8 mouse cellular contexts compared by ENCODE assay signal in genomic region chr1:131981378-131982013, GRCm38 (mm10). TPM values are rescaled to one million over a fixed set of nuclear protein-coding genes. Genes with fewer than 3 reads are reported as not detected.
DNase-seq lines count a peak whose midpoint lies in the region; ATAC-seq and TF ChIP-seq lines count a peak whose summit lies in the region.

No protein-coding gene starts in this region.

- no peak overlapping the region for H3K27ac ChIP-seq in ES-Bruce4 (ENCODE audit: insufficient read depth, low read length)
- 0 out of 2 replicates have a peak overlapping the region, but pooled peaks have one; percentile 25 for H3K27ac ChIP-seq in forebrain, embryonic 12.5 days
- H3K27ac ChIP-seq in hindbrain, embryonic 12.5 days = no peak overlapping the region
- H3K27ac ChIP-seq in lung, embryonic 15.5 days = no peak overlapping the region

- TF ChIP-seq CTCF in ES-Bruce4 (IDR thresholded peaks at IDR 0.05; ENCODE audit: low read depth, low read length) = peak; percentile 87

- H3K4me3 ChIP-seq in ES-Bruce4 (ENCODE audit: low read depth, low read length) = no peak overlapping the region
- no peak overlapping the region for H3K4me3 ChIP-seq in forebrain, embryonic 12.5 days (replicated peaks)
- no peak overlapping the region for H3K4me3 ChIP-seq in hindbrain, embryonic 12.5 days
- no peak overlapping the region for H3K4me3 ChIP-seq in lung, embryonic 15.5 days

- H3K9me3 ChIP-seq in ES-Bruce4 (replicated peaks; ENCODE audit: control insufficient read depth, insufficient read depth, low read length, poor library complexity, severe bottlenecking) = no peaks in the 10 kb centered on the region
- H3K9me3 ChIP-seq in forebrain, embryonic 12.5 days = no peaks in the 10 kb centered on the region
- no peaks in the 10 kb centered on the region for H3K9me3 ChIP-seq in hindbrain, embryonic 12.5 days (replicated peaks)
- no peaks in the 10 kb centered on the region for H3K9me3 ChIP-seq in lung, embryonic 15.5 days

- peak; percentile 73 for ATAC-seq in forebrain, embryonic 12.5 days (ENCODE audit: low FRiP score)
- peak; percentile 69 for ATAC-seq in hindbrain, embryonic 12.5 days (ENCODE audit: low FRiP score)
- ATAC-seq in lung, embryonic 15.5 days (ENCODE audit: borderline replicate concordance, extremely low read depth, low FRiP score, low TSS enrichment) = peak; percentile 57

- no peaks in the 10 kb centered on the region for H3K36me3 ChIP-seq in ES-Bruce4 (ENCODE audit: control insufficient read depth, insufficient read depth, low read length, poor library complexity, severe bottlenecking)
- no peaks in the 10 kb centered on the region for H3K36me3 ChIP-seq in forebrain, embryonic 12.5 days (replicated peaks)
- H3K36me3 ChIP-seq in hindbrain, embryonic 12.5 days = no peaks in the 10 kb centered on the region
- no peaks in the 10 kb centered on the region for H3K36me3 ChIP-seq in lung, embryonic 15.5 days

- TF ChIP-seq POLR2A in ES-Bruce4 (IDR thresholded peaks at IDR 0.05; ENCODE audit: insufficient read depth, low read length) = no peak

- DNase-seq in c-Kit-positive CD71-negative TER-119-negative erythroid progenitor cells, embryonic 14.5 days (ENCODE audit: low read depth) = peak; percentile 82
- peak; percentile 46 for DNase-seq in layer of hippocampus, adult 9-11 months
- DNase-seq in retina, postnatal 1 day = peak; percentile 86
- peak; percentile 72 to 75 for DNase-seq in thymus, postnatal 36 days

- 47% methylated on average over 12 of the region's 12 CpGs for whole genome bisulfite sequencing in forebrain, embryonic 12.5 days
- WGBS in hindbrain, embryonic 12.5 days = 46% methylated on average over 12 of the region's 12 CpGs
- 48% methylated on average over 12 of the region's 12 CpGs for WGBS in lung, embryonic 15.5 days

- no peak overlapping the region for H3K4me2 ChIP-seq in forebrain, embryonic 12.5 days
- H3K4me2 ChIP-seq in hindbrain, embryonic 12.5 days (replicated peaks) = no peak overlapping the region
- H3K4me2 ChIP-seq in lung, embryonic 15.5 days = no peak overlapping the region

- no peaks in the 10 kb centered on the region for H3K4me1 ChIP-seq in ES-Bruce4 (ENCODE audit: control insufficient read depth, insufficient read depth, low read length)
- H3K4me1 ChIP-seq in forebrain, embryonic 12.5 days = peaks cover 6% of the 10 kb centered on the region
- H3K4me1 ChIP-seq in hindbrain, embryonic 12.5 days = no peaks in the 10 kb centered on the region
- no peaks in the 10 kb centered on the region for H3K4me1 ChIP-seq in lung, embryonic 15.5 days

- TF ChIP-seq EP300 in ES-Bruce4 (IDR thresholded peaks at IDR 0.05; ENCODE audit: insufficient read depth, low read depth, low read length) = no peak

- no peaks in the 10 kb centered on the region for H3K27me3 ChIP-seq in ES-Bruce4 (ENCODE audit: control insufficient read depth, insufficient read depth, low read length, poor library complexity, severe bottlenecking)
- no peaks in the 10 kb centered on the region for H3K27me3 ChIP-seq in forebrain, embryonic 12.5 days
- peaks cover 4% of the 10 kb centered on the region; the same call in 1 of the 2 replicates for H3K27me3 ChIP-seq in hindbrain, embryonic 12.5 days
- no peaks in the 10 kb centered on the region for H3K27me3 ChIP-seq in lung, embryonic 15.5 days

- H3K9ac ChIP-seq in ES-Bruce4 (ENCODE audit: low read depth, poor library complexity, severe bottlenecking) = no peak overlapping the region
- H3K9ac ChIP-seq in forebrain, embryonic 12.5 days = no peak overlapping the region
- no peak overlapping the region for H3K9ac ChIP-seq in hindbrain, embryonic 12.5 days
- no peak overlapping the region for H3K9ac ChIP-seq in lung, embryonic 15.5 days

RNA-seq across cellular contexts. Expression of gene Slc45a3, which starts 18.7 kb away (rescaled TPM):
- polyA plus RNA-seq in ES-Bruce4 (2011; ENCODE audit: insufficient read depth, insufficient read length, low read depth, missing spikeins) = 3.3 and 3.9 TPM in 2 replicates
- 4.9 and 6.4 TPM in 2 replicates for polyA plus RNA-seq in forebrain, embryonic 12.5 days (2016; fragmentation: Nextera tagmentation; extraction: Ambion mirVana)
- polyA plus RNA-seq in hindbrain, embryonic 12.5 days (2016; fragmentation: Nextera tagmentation; extraction: Ambion mirVana) = 5.6 and 6.4 TPM in 2 replicates
- polyA plus RNA-seq in lung, embryonic 15.5 days (2015; fragmentation: Nextera tagmentation; extraction: Ambion mirVana) = 2.3 and 2.7 TPM in 2 replicates

RNA-seq across cellular contexts. Expression of gene Elk4, which starts 25.9 kb away (rescaled TPM):
- 33.7 and 46.6 TPM in 2 replicates for polyA plus RNA-seq in ES-Bruce4 (2011; ENCODE audit: insufficient read depth, insufficient read length, low read depth, missing spikeins)
- polyA plus RNA-seq in forebrain, embryonic 12.5 days (2016; fragmentation: Nextera tagmentation; extraction: Ambion mirVana) = 16.9 and 19.9 TPM in 2 replicates
- polyA plus RNA-seq in hindbrain, embryonic 12.5 days (2016; fragmentation: Nextera tagmentation; extraction: Ambion mirVana) = 18.5 and 21.7 TPM in 2 replicates
- polyA plus RNA-seq in lung, embryonic 15.5 days (2015; fragmentation: Nextera tagmentation; extraction: Ambion mirVana) = 24.2 and 28.6 TPM in 2 replicates
